Mouse (Mus musculus): ENCODE measurements around the gene Gm35549.

DNA sequence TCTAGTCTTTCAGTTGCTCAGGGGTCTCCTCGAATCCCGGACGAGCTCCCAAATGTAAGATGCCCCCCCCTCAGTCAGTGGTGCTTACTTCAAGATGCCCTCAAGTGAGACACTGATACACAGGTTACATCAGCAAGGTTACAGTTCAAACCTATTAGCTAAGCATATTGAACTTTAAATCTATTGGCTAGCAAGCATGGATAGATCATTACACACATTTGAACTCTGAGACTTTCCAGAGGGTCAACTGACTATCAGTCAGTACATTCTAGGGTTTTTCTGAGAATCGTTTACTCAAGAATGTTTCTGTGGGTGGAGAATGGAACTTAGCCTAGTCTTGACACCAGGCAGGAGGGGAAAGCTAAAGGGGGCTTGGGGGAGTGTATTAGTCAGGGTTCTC lies 28.8 kb upstream of the Gm35549 start:
- no peak for TF ChIP-seq CTCF (IDR thresholded peaks at IDR 0.05; ENCODE audit: low read depth)
- no peak for TF ChIP-seq EP300 (optimal IDR thresholded peaks at IDR 0.05)

Measured in stomach, postnatal 0 days (tissue).